Mouse (Mus musculus) forebrain, embryonic 15.5 days (tissue): ENCODE results near the gene AC124108.1. TPM values are rescaled to one million over a fixed set of nuclear protein-coding genes. Genes with fewer than 3 reads are reported as not detected.

ENCODE experiments used
- ATAC-seq: fragments of 200-750 bp; cut with Nextera tagmentation; replicated peaks from 2 replicates; pipeline ENCODE4 v1.8.0; 2017; ENCODE audit warnings: mild to moderate bottlenecking, moderate TSS enrichment, moderate library complexity
- H3K27ac ChIP-seq: fragments of 300-500 bp; sonication (generic); replicated peaks from 2 replicates; pipeline ENCODE4 v1.5.1; 2015; ENCODE audit warnings: mild to moderate bottlenecking, inconsistent platforms
- H3K27me3 ChIP-seq: fragments of 300-500 bp; sonication (generic); 2 replicates; pipeline ENCODE4 v1.6.1; 2015; ENCODE audit warnings: inconsistent platforms
- H3K36me3 ChIP-seq: fragments of 300-500 bp; sonication (generic); 2 replicates; pipeline ENCODE4 v1.6.1; 2015; ENCODE audit warnings: mild to moderate bottlenecking, inconsistent platforms
- H3K4me1 ChIP-seq: fragments of 300-500 bp; sonication (generic); 2 replicates; pipeline ENCODE4 v1.6.1; 2015; ENCODE audit warnings: inconsistent platforms
- H3K4me2 ChIP-seq: fragments of 300-500 bp; sonication (generic); replicated peaks from 2 replicates; pipeline ENCODE4 v1.6.1; 2015; ENCODE audit warnings: mild to moderate bottlenecking, inconsistent platforms
- H3K4me3 ChIP-seq: fragments of 300-500 bp; sonication (generic); 2 replicates; pipeline ENCODE4 v1.5.1; 2015; ENCODE audit warnings: mild to moderate bottlenecking, inconsistent platforms
- H3K9ac ChIP-seq: fragments of 300-500 bp; sonication (generic); replicated peaks from 2 replicates; pipeline ENCODE4 v1.6.1; 2015; ENCODE audit warnings: mild to moderate bottlenecking, inconsistent platforms
- H3K9me3 ChIP-seq: fragments of 300-500 bp; sonication (generic); 2 replicates; pipeline ENCODE4 v1.6.1; 2016; ENCODE audit warnings: inconsistent platforms
- WGBS: fragments of 180-500 bp; shearing (Covaris S2); methylation state at CpG from one replicate; pipeline ENCODE4 v1.1.7; 2015; ENCODE audit warnings: mixed read lengths; 5-methylcytosine and 5-hydroxymethylcytosine counted together
- polyA plus RNA-seq: library from polyadenylated mRNA; unstranded; fragments of >200 nt; fragmentation: Nextera tagmentation; extraction: Ambion mirVana; gene quantifications from 2 replicates; pipeline ENCODE4 v1.2.1, GENCODE M21; 2015

AC124108.1 gene
- polyA plus RNA-seq, result 2.5 and 2.8 TPM in 2 replicates

- H3K4me2 ChIP-seq, result peak within 1 kb of the TSS; percentile 65
- H3K9me3 ChIP-seq, result no peaks in the 10 kb centered on the region
- H3K4me1 ChIP-seq, result peaks cover 54% of the 10 kb centered on the region
- H3K27ac ChIP-seq, result peak within 1 kb of the TSS; percentile 99
- H3K36me3 ChIP-seq, result no peaks in the 10 kb centered on the region
- peak within 1 kb of the TSS; percentile 100 for H3K9ac ChIP-seq
- peak within 1 kb of the TSS; percentile 94 for H3K4me3 ChIP-seq
- H3K27me3 ChIP-seq, result no peaks in the 10 kb centered on the region
- peak; percentile 17 for ATAC-seq
- WGBS, result 0% methylated on average over 34 of the region's 34 CpGs
These were observed at the start of gene AC124108.1, which contains the start of gene Lemd1 for GRCm38 (mm10) chr1:132191093-132191785. AC124108.1 (plus strand) TSS chr1:132191457. Lemd1 (plus strand) TSS chr1:132191431.

GRCm38 (mm10) chr1:132141753-132142152 is 49.5 kb upstream of the AC124108.1 start:
- 83% methylated on average over 13 of the region's 13 CpGs for WGBS
- Histone ChIP-seq H3K4me1 (peaks cover 22% of the 10 kb centered on the region), H3K27me3 (peaks cover 20% of the 10 kb centered on the region; the same call in 1 of the 2 replicates)

GRCm38 (mm10) chr1:132143079-132143478 is 48.2 kb upstream of the AC124108.1 start:
- Histone ChIP-seq H3K27ac (no peak overlapping the region), H3K36me3 (no peaks in the 10 kb centered on the region), H3K9me3 (no peaks in the 10 kb centered on the region), H3K4me2 (no peak overlapping the region), H3K4me3 (no peak overlapping the region), H3K9ac (no peak overlapping the region), H3K4me1 (peaks cover 22% of the 10 kb centered on the region), H3K27me3 (peaks cover 19% of the 10 kb centered on the region; the same call in 1 of the 2 replicates)
- WGBS, result 71% methylated on average over 5 of the region's 5 CpGs
- no peak for ATAC-seq

More at GRCm38 (mm10) chr1:132141753-132142152, 49.5 kb upstream of the AC124108.1 start:
- Histone ChIP-seq H3K9ac (no peak overlapping the region), H3K4me2 (no peak overlapping the region), H3K36me3 (no peaks in the 10 kb centered on the region), H3K9me3 (no peaks in the 10 kb centered on the region), H3K27ac (no peak overlapping the region), H3K4me3 (no peak overlapping the region)
- no peak for ATAC-seq

GRCm38 (mm10) chr1:132143730-132144129 is 47.5 kb upstream of the AC124108.1 start:
- Histone ChIP-seq H3K27me3 (peaks cover 15% of the 10 kb centered on the region; the same call in 1 of the 2 replicates), H3K4me3 (no peak overlapping the region), H3K4me2 (no peak overlapping the region), H3K36me3 (no peaks in the 10 kb centered on the region), H3K9ac (no peak overlapping the region), H3K27ac (0 out of 2 replicates have a peak overlapping the region, but pooled peaks have one; percentile 27), H3K9me3 (no peaks in the 10 kb centered on the region), H3K4me1 (peaks cover 22% of the 10 kb centered on the region)
- 0 out of 2 replicates have a peak, but pooled peaks have one; percentile 16 for ATAC-seq
- WGBS, result 53% methylated on average over 4 of the region's 4 CpGs

- ATAC-seq, result peak; percentile 85
- Histone ChIP-seq H3K36me3 (no peaks in the 10 kb centered on the region), H3K4me2 (no peak overlapping the region), H3K9ac (no peak overlapping the region), H3K4me1 (peaks cover 17% of the 10 kb centered on the region), H3K27ac (0 out of 2 replicates have a peak overlapping the region, but pooled peaks have one; percentile 27), H3K27me3 (peaks cover 12% of the 10 kb centered on the region; the same call in 1 of the 2 replicates), H3K4me3 (no peak overlapping the region), H3K9me3 (no peaks in the 10 kb centered on the region)
- WGBS, result 0% methylated on average over 2 of the region's 2 CpGs
These were observed 47.0 kb upstream of the AC124108.1 start for GRCm38 (mm10) chr1:132144223-132144622.

- H3K27ac ChIP-seq, result no peak overlapping the region
- H3K4me1 ChIP-seq, result peaks cover 11% of the 10 kb centered on the region
- H3K9ac ChIP-seq, result no peak overlapping the region
- WGBS, result 83% methylated on average over 3 of the region's 3 CpGs
- H3K4me3 ChIP-seq, result no peak overlapping the region
- H3K27me3 ChIP-seq, result peaks cover 6% of the 10 kb centered on the region; the same call in 1 of the 2 replicates
- H3K9me3 ChIP-seq, result no peaks in the 10 kb centered on the region
- 0 out of 2 replicates have a peak, but pooled peaks have one; percentile 14 for ATAC-seq
- H3K36me3 ChIP-seq, result no peaks in the 10 kb centered on the region
- H3K4me2 ChIP-seq, result no peak overlapping the region
These were observed 46.4 kb upstream of the AC124108.1 start for GRCm38 (mm10) chr1:132144837-132145236.

- peaks cover 10% of the 10 kb centered on the region for H3K4me1 ChIP-seq
- ATAC-seq, result no peak
- no peak overlapping the region for H3K27ac ChIP-seq
- H3K4me2 ChIP-seq, result no peak overlapping the region
- WGBS, result 91% methylated on average over 8 of the region's 8 CpGs
- no peaks in the 10 kb centered on the region for H3K9me3 ChIP-seq
- H3K36me3 ChIP-seq, result no peaks in the 10 kb centered on the region
- H3K4me3 ChIP-seq, result no peak overlapping the region
- no peak overlapping the region for H3K9ac ChIP-seq
- H3K27me3 ChIP-seq, result 0 out of 2 replicates have a peak, but pooled peaks cover 4% of the 10 kb centered on the region
These were observed 45.1 kb upstream of the AC124108.1 start for GRCm38 (mm10) chr1:132145973-132146685.

- WGBS, result 81% methylated on average over 2 of the region's 2 CpGs
- no peak for ATAC-seq
- no peak overlapping the region for H3K27ac ChIP-seq
These were observed 41.8 kb upstream of the AC124108.1 start for GRCm38 (mm10) chr1:132149410-132149809.

GRCm38 (mm10) chr1:132150171-132150570 is 41.1 kb upstream of the AC124108.1 start:
- WGBS, result 57% methylated on average over 1 of the region's 1 CpGs
- Histone ChIP-seq H3K4me2 (no peak overlapping the region), H3K9me3 (no peaks in the 10 kb centered on the region), H3K27me3 (no peaks in the 10 kb centered on the region), H3K4me1 (no peaks in the 10 kb centered on the region), H3K27ac (no peak overlapping the region), H3K9ac (no peak overlapping the region), H3K36me3 (no peaks in the 10 kb centered on the region), H3K4me3 (no peak overlapping the region)
- no peak for ATAC-seq

More at GRCm38 (mm10) chr1:132149410-132149809, 41.8 kb upstream of the AC124108.1 start:
- no peak overlapping the region for H3K9ac ChIP-seq
- H3K4me3 ChIP-seq, result no peak overlapping the region
- no peak overlapping the region for H3K4me2 ChIP-seq
- H3K36me3 ChIP-seq, result no peaks in the 10 kb centered on the region
- H3K4me1 ChIP-seq, result peaks cover 1% of the 10 kb centered on the region
- H3K9me3 ChIP-seq, result no peaks in the 10 kb centered on the region
- no peaks in the 10 kb centered on the region for H3K27me3 ChIP-seq

GRCm38 (mm10) chr1:132150817-132151601 is 40.2 kb upstream of the AC124108.1 start:
- 74% methylated on average over 15 of the region's 15 CpGs for WGBS
- no peak overlapping the region for H3K27ac ChIP-seq
- ATAC-seq, result no peak

GRCm38 (mm10) chr1:132151908-132152307 is 39.3 kb upstream of the AC124108.1 start:
- no peak for ATAC-seq
- H3K4me3 ChIP-seq, result no peak overlapping the region
- no peaks in the 10 kb centered on the region for H3K27me3 ChIP-seq
- H3K9ac ChIP-seq, result no peak overlapping the region
- WGBS, result 74% methylated on average over 2 of the region's 2 CpGs
- no peaks in the 10 kb centered on the region for H3K36me3 ChIP-seq
- H3K4me1 ChIP-seq, result no peaks in the 10 kb centered on the region
- H3K27ac ChIP-seq, result no peak overlapping the region
- no peaks in the 10 kb centered on the region for H3K9me3 ChIP-seq
- H3K4me2 ChIP-seq, result no peak overlapping the region

More at GRCm38 (mm10) chr1:132150817-132151601, 40.2 kb upstream of the AC124108.1 start:
- Histone ChIP-seq H3K9ac (no peak overlapping the region), H3K27me3 (no peaks in the 10 kb centered on the region), H3K9me3 (no peaks in the 10 kb centered on the region), H3K36me3 (no peaks in the 10 kb centered on the region), H3K4me2 (no peak overlapping the region), H3K4me3 (no peak overlapping the region), H3K4me1 (no peaks in the 10 kb centered on the region)
